Mouse (Mus musculus): ENCODE results near the gene Tppp2. TPM values are rescaled to one million over a fixed set of nuclear protein-coding genes. Genes with fewer than 3 reads are reported as not detected.

Tppp2 gene
- polyA plus RNA-seq, 1 experiment from 2014 or later: not detected

DNA sequence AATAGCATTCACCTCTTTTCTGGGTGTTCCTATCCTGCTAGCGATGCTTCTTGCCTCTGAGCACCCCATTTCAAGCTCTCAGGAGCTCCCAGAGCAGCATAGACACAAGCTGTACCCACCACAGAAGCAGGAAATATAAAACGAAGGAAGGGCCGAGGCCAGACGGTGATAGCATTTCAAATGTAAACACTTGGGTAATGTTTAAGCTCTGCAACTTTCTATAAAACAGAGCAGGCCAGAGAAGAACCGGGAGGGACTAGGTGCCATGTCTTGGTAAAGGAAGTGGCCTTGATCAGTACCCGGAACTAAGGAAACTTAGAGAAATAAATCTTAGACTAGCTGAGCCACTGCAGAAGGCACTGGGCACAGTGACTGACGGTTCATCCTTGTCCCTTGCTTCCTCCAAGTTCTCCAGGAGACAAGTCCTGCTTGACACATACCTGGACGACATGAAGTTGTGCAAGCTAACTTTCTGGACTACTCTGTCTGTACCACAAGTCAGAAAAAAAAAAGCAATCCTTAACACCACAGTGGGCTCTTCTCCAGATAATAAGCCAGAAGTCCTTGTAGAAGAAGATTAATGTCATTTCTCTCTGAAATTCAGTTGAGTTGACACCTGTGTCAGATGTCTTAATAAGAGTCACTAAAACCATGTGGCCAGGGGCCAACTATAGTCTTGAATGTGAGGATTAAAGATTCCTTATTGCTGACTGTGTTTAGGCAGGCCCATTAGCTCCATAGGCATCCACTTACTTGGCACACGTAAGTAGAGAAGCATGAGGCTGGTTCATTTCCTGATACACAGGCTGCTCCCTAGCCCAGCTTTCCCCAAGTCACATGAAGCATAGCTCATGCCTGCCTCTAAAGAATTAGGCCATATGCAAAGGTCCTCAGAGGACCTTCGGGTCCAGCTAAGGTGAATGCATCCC is 14.1 kb downstream of the Tppp2 start:
- Histone ChIP-seq H3K4me2 (ENCODE audit: low read depth, low read length) (no peak overlapping the region), H3K4me1 (ENCODE audit: control insufficient read depth, insufficient read depth, low read length) (peaks cover 11% of the 10 kb centered on the region), H3K9ac (ENCODE audit: low read depth, low read length) (no peak overlapping the region), H3K27me3 (replicated peaks; ENCODE audit: control insufficient read depth, insufficient read depth, low read length) (no peaks in the 10 kb centered on the region), H3K27ac (ENCODE audit: low read length) (peak overlapping the region; percentile 58), H3K36me3 (ENCODE audit: control insufficient read depth, insufficient read depth, low read length) (no peaks in the 10 kb centered on the region), H3K4me3 (ENCODE audit: low read length) (no peak overlapping the region), H3K9me3 (ENCODE audit: control insufficient read depth, low read length) (0 out of 2 replicates have a peak, but pooled peaks cover 4% of the 10 kb centered on the region)
- WGBS: 38% methylated on average over 10 of the region's 10 CpGs
- peak; percentile 89 for ATAC-seq

DNA sequence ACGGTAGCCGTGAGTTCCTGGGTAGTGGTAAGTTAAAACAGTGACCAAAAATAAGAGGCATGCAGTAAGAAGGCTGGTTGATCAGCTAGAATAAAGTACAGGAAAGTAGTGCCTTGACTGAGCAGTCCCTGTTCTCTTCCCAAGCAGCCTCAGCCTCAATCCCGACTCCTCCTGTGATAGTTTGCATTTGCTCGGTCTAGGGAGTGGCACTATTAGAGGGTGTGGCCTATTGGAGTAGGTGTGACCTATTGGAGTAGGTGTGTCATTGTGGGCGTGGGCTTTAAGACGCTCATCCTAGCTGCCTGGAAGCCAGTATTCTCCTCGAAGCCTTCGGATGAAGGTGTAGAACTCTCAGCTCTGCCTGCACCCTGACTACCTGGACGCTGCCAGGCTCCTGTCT is 20.8 kb downstream of the Tppp2 start:
- no peak overlapping the region for H3K4me3 ChIP-seq (ENCODE audit: low read length)
- H3K4me1 ChIP-seq (ENCODE audit: control insufficient read depth, insufficient read depth, low read length): peaks cover 6% of the 10 kb centered on the region
- H3K27me3 ChIP-seq (replicated peaks; ENCODE audit: control insufficient read depth, insufficient read depth, low read length): no peaks in the 10 kb centered on the region
- WGBS: 88% methylated on average over 9 of the region's 9 CpGs
- no peaks in the 10 kb centered on the region for H3K36me3 ChIP-seq (ENCODE audit: control insufficient read depth, insufficient read depth, low read length)
- no peak overlapping the region for H3K9ac ChIP-seq (ENCODE audit: low read depth, low read length)
- peaks cover 13% of the 10 kb centered on the region; the same call in 1 of the 2 replicates for H3K9me3 ChIP-seq (ENCODE audit: control insufficient read depth, low read length)
- H3K27ac ChIP-seq (ENCODE audit: low read length): no peak overlapping the region
- ATAC-seq: no peak
- no peak overlapping the region for H3K4me2 ChIP-seq (ENCODE audit: low read depth, low read length)

- ATAC-seq: peak; percentile 71
- Histone ChIP-seq H3K9me3 (ENCODE audit: control insufficient read depth, low read length) (peaks cover 9% of the 10 kb centered on the region; the same call in 1 of the 2 replicates), H3K36me3 (ENCODE audit: control insufficient read depth, insufficient read depth, low read length) (no peaks in the 10 kb centered on the region), H3K27me3 (replicated peaks; ENCODE audit: control insufficient read depth, insufficient read depth, low read length) (no peaks in the 10 kb centered on the region), H3K4me3 (ENCODE audit: low read length) (no peak overlapping the region), H3K4me2 (ENCODE audit: low read depth, low read length) (no peak overlapping the region), H3K4me1 (ENCODE audit: control insufficient read depth, insufficient read depth, low read length) (peaks cover 6% of the 10 kb centered on the region), H3K27ac (ENCODE audit: low read length) (no peak overlapping the region), H3K9ac (ENCODE audit: low read depth, low read length) (no peak overlapping the region)
- WGBS: 36% methylated on average over 8 of the region's 8 CpGs
These were observed 22.8 kb downstream of the Tppp2 start for GRCm38 (mm10) chr14:51940944-51941560.

DNA sequence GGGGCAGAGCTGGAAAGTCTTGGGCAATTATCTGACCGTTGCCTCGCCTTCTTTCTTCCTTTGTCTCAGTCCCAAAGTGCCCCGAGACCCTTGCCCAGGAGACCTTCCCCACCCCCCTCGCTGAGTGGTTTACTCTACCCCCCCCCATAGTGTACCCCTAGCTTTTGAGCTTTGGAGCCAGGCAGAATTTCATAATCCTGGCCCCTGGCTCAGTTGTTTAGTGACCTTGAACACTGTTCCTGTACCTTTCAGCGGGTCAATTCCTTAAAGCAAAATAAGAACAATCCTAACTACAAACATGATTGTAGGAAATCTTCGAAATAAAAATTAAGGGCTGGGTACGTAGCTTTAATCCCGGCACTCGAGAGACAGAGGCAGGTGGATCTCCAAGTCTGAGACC is 23.4 kb downstream of the Tppp2 start:
- H3K36me3 ChIP-seq (ENCODE audit: control insufficient read depth, insufficient read depth, low read length): no peaks in the 10 kb centered on the region
- no peak overlapping the region for H3K9ac ChIP-seq (ENCODE audit: low read depth, low read length)
- no peaks in the 10 kb centered on the region for H3K27me3 ChIP-seq (replicated peaks; ENCODE audit: control insufficient read depth, insufficient read depth, low read length)
- H3K27ac ChIP-seq (ENCODE audit: low read length): no peak overlapping the region
- ATAC-seq: peak; percentile 28; the same call in 1 of the 2 replicates
- 67% methylated on average over 9 of the region's 9 CpGs for WGBS
- no peak overlapping the region for H3K4me3 ChIP-seq (ENCODE audit: low read length)
- H3K4me2 ChIP-seq (ENCODE audit: low read depth, low read length): no peak overlapping the region
- peaks cover 9% of the 10 kb centered on the region; the same call in 1 of the 2 replicates for H3K9me3 ChIP-seq (ENCODE audit: control insufficient read depth, low read length)
- H3K4me1 ChIP-seq (ENCODE audit: control insufficient read depth, insufficient read depth, low read length): peaks cover 6% of the 10 kb centered on the region

GRCm38 (mm10) chr14:51942236-51942635 is 24.0 kb downstream of the Tppp2 start:
- WGBS: 68% methylated on average over 7 of the region's 7 CpGs
- no peak for ATAC-seq
- H3K27me3 ChIP-seq (replicated peaks; ENCODE audit: control insufficient read depth, insufficient read depth, low read length): no peaks in the 10 kb centered on the region
- H3K4me2 ChIP-seq (ENCODE audit: low read depth, low read length): no peak overlapping the region
- H3K9me3 ChIP-seq (ENCODE audit: control insufficient read depth, low read length): peaks cover 9% of the 10 kb centered on the region; the same call in 1 of the 2 replicates
- no peak overlapping the region for H3K27ac ChIP-seq (ENCODE audit: low read length)
- H3K9ac ChIP-seq (ENCODE audit: low read depth, low read length): no peak overlapping the region
- H3K4me1 ChIP-seq (ENCODE audit: control insufficient read depth, insufficient read depth, low read length): peaks cover 6% of the 10 kb centered on the region
- no peak overlapping the region for H3K4me3 ChIP-seq (ENCODE audit: low read length)
- no peaks in the 10 kb centered on the region for H3K36me3 ChIP-seq (ENCODE audit: control insufficient read depth, insufficient read depth, low read length)

- ATAC-seq: no peak
- Histone ChIP-seq H3K4me1 (ENCODE audit: control insufficient read depth, insufficient read depth, low read length) (peaks cover 6% of the 10 kb centered on the region), H3K4me3 (ENCODE audit: low read length) (no peak overlapping the region), H3K36me3 (ENCODE audit: control insufficient read depth, insufficient read depth, low read length) (no peaks in the 10 kb centered on the region), H3K4me2 (ENCODE audit: low read depth, low read length) (no peak overlapping the region), H3K9me3 (ENCODE audit: control insufficient read depth, low read length) (0 out of 2 replicates have a peak, but pooled peaks cover 4% of the 10 kb centered on the region), H3K27me3 (replicated peaks; ENCODE audit: control insufficient read depth, insufficient read depth, low read length) (no peaks in the 10 kb centered on the region), H3K27ac (ENCODE audit: low read length) (no peak overlapping the region), H3K9ac (ENCODE audit: low read depth, low read length) (no peak overlapping the region)
- 81% methylated on average over 6 of the region's 6 CpGs for WGBS
These were observed 25.1 kb downstream of the Tppp2 start for GRCm38 (mm10) chr14:51943336-51943735.

GRCm38 (mm10) chr14:51960316-51960715 is 42.1 kb downstream of the Tppp2 start:
- Histone ChIP-seq H3K4me1 (ENCODE audit: control insufficient read depth, insufficient read depth, low read length) (no peaks in the 10 kb centered on the region), H3K27me3 (replicated peaks; ENCODE audit: control insufficient read depth, insufficient read depth, low read length) (no peaks in the 10 kb centered on the region), H3K9ac (ENCODE audit: low read depth, low read length) (no peak overlapping the region), H3K4me3 (ENCODE audit: low read length) (no peak overlapping the region), H3K4me2 (ENCODE audit: low read depth, low read length) (no peak overlapping the region), H3K9me3 (ENCODE audit: control insufficient read depth, low read length) (no peaks in the 10 kb centered on the region), H3K27ac (ENCODE audit: low read length) (no peak overlapping the region), H3K36me3 (ENCODE audit: control insufficient read depth, insufficient read depth, low read length) (no peaks in the 10 kb centered on the region)
- 0 out of 2 replicates have a peak, but pooled peaks have one; percentile 48 for ATAC-seq
- 81% methylated on average over 2 of the region's 2 CpGs for WGBS

DNA sequence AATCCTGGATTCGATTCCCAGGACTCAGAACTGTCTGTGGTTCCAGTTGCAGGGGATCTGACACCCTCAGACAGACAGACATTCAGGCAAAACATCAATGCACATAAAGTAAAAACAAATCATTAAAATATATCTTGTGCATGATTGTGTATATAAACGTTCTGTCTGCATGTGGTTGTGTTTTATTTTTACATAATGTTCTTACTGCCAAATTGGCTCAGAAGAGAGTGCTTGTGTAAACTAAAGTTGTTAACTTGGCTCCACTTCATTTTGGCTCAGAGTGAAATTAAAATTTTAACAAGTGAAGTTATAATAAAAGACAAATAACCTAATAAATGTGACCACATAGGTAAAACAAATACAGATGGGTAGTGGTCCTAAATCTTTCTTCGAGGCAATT is 49.2 kb downstream of the Tppp2 start:
- no peak overlapping the region for H3K4me3 ChIP-seq (ENCODE audit: low read length)
- no peaks in the 10 kb centered on the region for H3K27me3 ChIP-seq (replicated peaks; ENCODE audit: control insufficient read depth, insufficient read depth, low read length)
- H3K9ac ChIP-seq (ENCODE audit: low read depth, low read length): no peak overlapping the region
- H3K9me3 ChIP-seq (ENCODE audit: control insufficient read depth, low read length): no peaks in the 10 kb centered on the region
- H3K36me3 ChIP-seq (ENCODE audit: control insufficient read depth, insufficient read depth, low read length): no peaks in the 10 kb centered on the region
- no peaks in the 10 kb centered on the region for H3K4me1 ChIP-seq (ENCODE audit: control insufficient read depth, insufficient read depth, low read length)
- ATAC-seq: no peak
- H3K4me2 ChIP-seq (ENCODE audit: low read depth, low read length): no peak overlapping the region
- 56% methylated on average over 3 of the region's 3 CpGs for WGBS
- H3K27ac ChIP-seq (ENCODE audit: low read length): no peak overlapping the region
